Mouse (Mus musculus) left cerebral cortex, postnatal 14 days (tissue): Measurements from ENCODE around the gene Smagp. TPM values are rescaled to one million over a fixed set of nuclear protein-coding genes. Genes with fewer than 3 reads are reported as not detected.

Experiments
- DNase-seq, 2 experiments: peaks; one replicate each; pipeline ENCODE4 v3.0.0; 2021 to 2022; ENCODE audit warnings: low spot score in 2 of 2, mixed read lengths in 1 of 2
- intact Hi-C: fragments of 180-260 bp; cut with DNase I; formaldehyde crosslinking; loops from one replicate; pipeline ENCODE4 v1.15.1; 2025
- total RNA-seq, 2 experiments: library from RNA; stranded (reverse); gene quantifications; 2 replicates each; pipeline ENCODE4 v1.2.3; 2021

Gene Smagp
- total RNA-seq, 2 experiments from 2014 or later, result 2.2 to 2.3 TPM

DNA sequence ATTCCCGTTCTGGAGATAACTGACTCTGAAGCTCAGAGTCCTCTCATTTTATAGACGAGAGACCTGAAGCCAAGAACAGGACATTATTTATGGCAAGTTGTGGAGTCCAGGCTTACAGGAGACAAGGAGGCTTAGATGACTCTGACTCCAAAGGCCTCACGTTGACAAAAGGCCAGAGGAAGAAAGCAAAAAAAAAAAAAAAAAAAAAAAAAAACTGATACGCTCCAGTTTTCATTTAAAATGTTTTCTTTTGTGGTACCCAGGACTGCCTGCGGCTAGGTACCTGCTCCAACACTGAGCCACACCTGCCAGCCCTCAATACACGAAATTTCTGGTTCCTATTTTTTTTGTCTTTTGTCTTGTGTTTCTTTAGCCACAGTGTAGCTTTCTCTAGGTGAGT lies 30.7 kb upstream of the Smagp start:
- DNase-seq, result no peak
- intact Hi-C loops, result no loop called here

- intact Hi-C loops, result no loop called here
- DNase-seq, result no peak
Observed at GRCm38 (mm10) chr15:100666851-100667250, 30.1 kb upstream of the Smagp start.

GRCm38 (mm10) chr15:100666219-100666696 lies 29.5 kb upstream of the Smagp start:
- no peak for DNase-seq
- intact Hi-C loops, result no loop called here

DNA sequence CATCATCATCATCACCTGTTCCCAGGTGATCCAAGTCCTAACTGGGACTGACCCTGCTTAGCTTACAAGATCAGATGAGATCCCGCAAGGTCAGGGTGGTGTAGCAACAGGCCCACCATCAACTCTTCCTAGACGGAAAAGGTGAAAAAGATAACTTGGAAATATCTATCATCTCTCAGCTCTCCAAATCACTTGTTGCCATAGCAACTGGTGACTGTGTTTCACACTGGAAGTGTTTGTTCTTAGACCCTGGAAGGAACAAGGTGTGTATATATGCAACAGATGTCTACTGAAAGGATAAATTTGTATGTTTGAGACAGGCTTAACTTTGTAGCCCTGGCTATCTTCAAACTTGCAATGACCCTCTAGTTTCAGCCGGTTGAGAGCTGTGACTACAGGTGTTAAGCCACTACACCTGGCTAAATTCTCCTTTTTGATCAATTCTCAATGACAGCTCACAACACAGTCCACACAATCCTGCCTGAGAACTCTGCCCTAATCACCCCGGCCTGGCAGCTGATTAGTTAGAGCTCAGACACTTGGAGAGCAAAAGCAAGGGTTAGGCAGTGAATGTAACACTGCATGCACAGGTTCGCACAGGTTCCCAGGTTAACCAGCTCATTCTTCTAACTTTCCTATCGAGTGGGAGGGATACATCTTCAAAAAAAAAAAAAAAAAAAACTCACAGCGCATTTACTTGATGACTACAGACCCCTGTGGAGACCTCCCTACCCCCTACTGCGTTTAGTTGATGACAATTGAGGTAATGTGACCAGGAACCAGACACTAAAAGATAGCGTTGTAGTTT lies 28.9 kb upstream of the Smagp start:
- intact Hi-C loops, result no loop called here
- DNase-seq, result no peak

DNA sequence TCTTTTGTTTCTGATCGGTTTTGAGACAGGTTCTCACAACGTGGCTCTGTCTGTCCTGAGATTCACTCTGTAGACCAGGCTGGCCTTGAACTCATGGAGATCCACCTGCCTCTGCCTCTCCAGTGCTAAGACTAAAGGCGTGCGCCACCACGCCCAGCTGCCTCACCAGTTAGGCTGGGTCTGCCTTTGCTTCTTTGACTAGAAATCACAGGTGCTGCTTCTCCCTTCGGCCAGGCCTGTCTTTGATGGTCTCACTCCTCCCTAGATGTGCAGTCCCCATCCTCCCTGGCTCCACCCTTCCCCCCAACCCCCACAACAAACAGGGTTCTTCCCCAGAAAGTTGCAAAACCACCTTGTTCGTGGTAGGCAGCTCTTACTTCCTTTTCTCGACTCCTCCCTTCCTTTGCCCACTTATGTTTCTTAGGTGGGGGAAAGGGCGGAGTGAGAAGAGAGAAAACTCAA lies 28.1 kb upstream of the Smagp start:
- intact Hi-C loops, result no loop called here
- no peak for DNase-seq

DNA sequence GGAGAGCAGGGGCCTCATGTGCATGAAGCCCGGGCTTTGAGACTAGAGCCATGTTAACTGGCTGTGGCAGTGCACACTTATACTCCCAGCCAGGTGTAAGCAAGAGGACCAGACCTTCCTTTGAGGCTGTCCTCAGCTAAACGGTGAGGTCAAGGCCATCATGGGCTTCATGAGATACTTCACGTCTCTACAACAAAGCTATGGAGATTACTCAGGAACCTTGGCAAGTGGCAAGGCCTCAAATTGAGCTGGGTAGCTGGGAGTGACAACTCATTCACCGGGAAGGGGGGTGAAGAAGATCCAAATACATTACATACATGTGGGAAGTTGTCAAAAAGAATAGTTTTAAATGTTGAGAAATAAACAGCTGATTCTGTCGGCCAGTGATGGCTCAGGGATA lies 24.1 kb upstream of the Smagp start:
- intact Hi-C loops, result no loop called here

DNA sequence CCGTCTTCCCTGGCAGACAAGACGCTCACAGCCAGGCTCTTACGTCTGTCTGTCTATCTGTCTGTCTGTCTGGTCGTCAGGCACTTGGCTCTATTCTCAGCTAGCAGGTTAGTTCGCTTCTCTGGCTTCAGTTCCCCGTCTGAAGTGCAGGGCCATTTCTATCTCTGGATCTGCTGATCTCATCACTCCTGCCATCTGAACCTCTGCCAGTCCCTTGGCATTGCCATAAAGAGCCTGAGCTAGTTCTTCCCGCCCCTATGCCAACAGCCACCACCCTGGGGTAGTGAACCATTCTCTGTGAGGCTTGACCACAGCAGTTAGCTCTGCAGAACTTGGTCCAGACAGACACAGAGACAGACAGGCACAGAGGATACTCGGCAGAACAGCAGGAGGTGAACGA lies 23.6 kb upstream of the Smagp start:
- intact Hi-C loops, result no loop called here
- DNase-seq, result peak; percentile 39 to 58

More for the DNA sequence above, 24.1 kb upstream of the Smagp start:
- no peak for DNase-seq

- intact Hi-C loops, result no loop called here
Observed at GRCm38 (mm10) chr15:100655201-100655600, 18.5 kb upstream of the Smagp start.

GRCm38 (mm10) chr15:100654271-100654670 lies 17.5 kb upstream of the Smagp start:
- intact Hi-C loops, result no loop called here
- no peak for DNase-seq

More at GRCm38 (mm10) chr15:100655201-100655600, 18.5 kb upstream of the Smagp start:
- DNase-seq, result no peak

DNA sequence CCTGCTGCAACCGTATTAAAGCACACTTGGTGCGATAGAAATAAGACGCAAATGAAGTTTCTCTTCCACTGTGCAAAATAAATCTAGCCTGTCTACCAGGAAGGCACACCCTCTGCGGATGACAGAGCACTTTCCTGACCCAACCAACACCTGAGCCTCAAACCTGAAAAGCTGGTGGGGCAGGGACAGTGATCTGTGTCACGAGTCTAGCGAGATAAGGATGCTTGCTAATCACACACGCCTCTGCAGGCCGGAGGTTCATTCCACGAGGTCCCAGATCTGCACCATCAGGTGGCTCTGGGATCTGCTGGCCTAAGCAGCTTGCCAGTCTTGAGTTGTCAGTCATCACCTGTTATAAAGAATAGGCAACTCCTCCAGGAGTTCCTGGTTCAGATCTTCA lies 14.9 kb upstream of the Smagp start:
- no peak for DNase-seq
- intact Hi-C loops, result no loop called here

DNA sequence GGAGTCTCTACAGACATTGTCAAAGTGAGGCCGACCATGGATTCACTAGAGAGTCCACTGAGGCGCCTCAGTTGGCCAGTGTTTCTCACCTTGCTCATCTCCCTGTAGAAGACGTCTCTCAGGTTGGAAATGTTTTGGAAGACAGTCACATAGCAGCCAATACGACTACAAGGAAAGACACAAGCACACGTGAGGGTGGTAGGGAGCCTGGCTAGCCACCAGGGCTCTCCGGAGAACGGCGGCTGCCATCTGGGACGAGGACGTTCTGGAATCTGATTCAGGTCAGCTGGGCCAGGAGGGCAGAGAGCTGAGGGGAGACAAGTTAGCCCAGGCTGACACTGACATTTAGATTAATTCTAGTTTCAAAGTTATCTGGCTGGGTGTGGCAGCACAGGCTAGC lies 13.4 kb upstream of the Smagp start:
- DNase-seq, result no peak
- intact Hi-C loops, result no loop called here

- intact Hi-C loops, result no loop called here
- no peak for DNase-seq
Observed at GRCm38 (mm10) chr15:100646161-100646560, 9.4 kb upstream of the Smagp start.

DNA sequence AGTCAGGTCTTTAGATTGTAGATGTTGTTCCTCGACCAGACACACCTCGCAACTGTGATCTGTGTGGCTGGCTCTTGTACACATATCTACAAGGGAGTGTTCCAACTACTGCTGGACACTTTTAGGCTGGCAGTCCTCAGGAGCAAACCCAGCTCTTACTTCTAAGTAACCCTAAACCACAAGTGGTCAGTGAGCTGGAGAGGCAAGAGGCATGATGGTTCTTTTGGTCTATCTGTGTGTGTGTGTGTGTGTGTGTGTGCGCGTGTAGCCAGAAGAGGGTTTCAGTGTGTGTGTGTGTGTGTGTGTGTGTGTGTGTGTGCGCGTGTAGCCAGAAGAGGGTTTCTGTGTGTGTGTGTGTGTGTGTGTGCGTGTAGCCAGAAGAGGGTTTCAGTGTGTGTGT lies 5.7 kb upstream of the Smagp start:
- DNase-seq, result no peak

GRCm38 (mm10) chr15:100641226-100641810 lies 4.6 kb upstream of the Smagp start:
- intact Hi-C loops, result no loop called here
- DNase-seq, result no peak

More for the DNA sequence above, 5.7 kb upstream of the Smagp start:
- intact Hi-C loops, result no loop called here

- DNase-seq, result no peak
- intact Hi-C loops, result no loop called here
Observed at GRCm38 (mm10) chr15:100639972-100640750, 3.4 kb upstream of the Smagp start.

DNA sequence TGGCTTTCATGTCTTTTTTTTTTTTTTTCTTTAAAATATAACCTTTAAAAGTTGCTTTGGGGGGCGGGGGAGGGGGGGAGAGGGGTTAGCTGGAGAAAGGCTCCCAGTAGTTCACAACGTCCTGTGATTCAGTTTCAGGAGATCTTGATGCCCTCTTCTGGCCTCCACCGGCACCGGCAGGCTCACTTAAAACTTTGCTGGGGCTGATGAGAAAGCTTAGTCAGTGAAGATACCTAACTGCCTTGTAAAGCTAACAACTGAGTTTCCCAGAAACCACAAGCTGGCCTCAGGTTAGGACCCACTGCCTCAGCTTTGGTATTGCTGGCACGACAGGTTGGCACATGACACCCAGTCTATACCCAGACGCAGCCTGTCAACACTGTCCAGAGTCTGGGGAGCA lies 921 bp upstream of the Smagp start:
- intact Hi-C loops, result no loop called here
- DNase-seq, result no peak

DNA sequence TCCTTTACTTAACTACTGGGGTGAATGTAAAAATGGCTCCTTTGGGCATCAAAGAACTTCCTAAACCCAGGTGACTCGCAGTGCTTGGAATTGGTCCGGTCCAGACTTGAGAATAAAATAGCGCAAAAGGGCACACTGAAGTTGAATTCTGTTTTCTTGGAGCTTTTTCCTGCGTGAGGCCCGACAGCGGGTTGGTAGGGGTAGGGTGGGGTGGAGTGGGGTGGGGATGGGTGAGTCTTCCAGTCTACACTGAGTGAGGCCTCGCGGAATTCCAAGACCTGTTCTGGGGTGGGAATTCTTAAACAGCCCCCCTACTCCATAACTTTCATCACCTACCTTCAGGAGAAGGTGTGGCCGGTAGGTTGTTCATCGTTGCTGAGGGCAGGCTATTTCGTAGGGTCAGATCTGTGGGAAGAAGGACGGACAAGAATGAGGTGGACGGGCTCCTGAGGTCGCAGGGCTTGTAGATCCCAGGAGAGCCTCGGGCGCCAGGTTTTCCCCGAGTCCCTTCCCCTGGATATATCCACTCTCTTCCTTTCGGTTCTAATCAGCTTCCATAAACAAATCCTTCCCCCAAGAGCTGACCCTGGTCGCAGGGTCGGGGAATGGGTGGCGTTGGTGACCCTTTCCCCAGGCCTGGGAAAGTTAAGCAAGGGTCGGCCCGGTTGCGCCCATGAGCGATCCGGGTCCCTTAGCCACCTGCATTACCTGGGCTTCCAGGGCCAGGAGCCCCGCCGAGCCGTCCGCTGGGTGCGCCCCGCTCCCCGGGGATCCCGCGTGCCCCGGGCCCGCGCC lies 692 bp downstream of the Smagp start:
- intact Hi-C loops, result no loop called here

DNA sequence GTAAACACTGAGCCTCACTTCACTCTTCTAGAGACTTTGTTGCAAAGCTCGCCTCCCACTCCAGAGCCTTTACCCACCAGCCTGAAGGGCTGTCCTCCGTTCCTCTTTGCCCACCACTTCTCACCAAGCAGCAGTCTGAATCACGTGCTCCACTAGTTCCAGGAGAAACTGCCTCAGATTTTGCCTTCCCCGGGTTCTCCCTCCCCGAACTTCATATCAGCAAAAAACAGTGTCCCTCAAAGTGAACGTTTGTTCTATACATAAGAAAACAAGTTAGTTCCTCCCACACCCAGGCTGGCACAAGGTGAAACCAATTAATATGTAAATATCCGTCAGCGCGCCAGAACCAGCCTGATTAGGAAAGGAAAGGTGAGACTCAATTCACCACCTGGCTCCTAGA lies 1.5 kb downstream of the Smagp start:
- no peak for DNase-seq
- intact Hi-C loops, result no loop called here

More for the DNA sequence above, 692 bp downstream of the Smagp start:
- DNase-seq, result no peak

GRCm38 (mm10) chr15:100633341-100633740 lies 3.4 kb downstream of the Smagp start:
- intact Hi-C loops, result no loop called here
- no peak for DNase-seq
